Mouse (Mus musculus) liver, adult 2 months (tissue): ENCODE data around the gene Gm1043. TPM values are rescaled to one million over a fixed set of nuclear protein-coding genes. Genes with fewer than 3 reads are reported as not detected.
A peak's percentile ranks its signal among the peaks of the same experiment; 100 is the strongest.

Experiments
- DNase-seq: peaks from one replicate; pipeline ENCODE4 v3.0.0-alpha.2; 2011; ENCODE audit warnings: low read depth, low spot score; ENCODE audit errors: extremely low read depth
- H3K27ac ChIP-seq: fragments of 200-500 bp; replicated peaks from 2 replicates; pipeline ENCODE4 v1.5.1; 2012; ENCODE audit warnings: low read depth, mild to moderate bottlenecking, control low read depth, inconsistent platforms, low read length; ENCODE audit not compliant: insufficient read depth
- H3K27me3 ChIP-seq: fragments of 200-500 bp; 2 replicates; pipeline ENCODE4 v1.6.1; 2012; ENCODE audit warnings: mild to moderate bottlenecking, moderate library complexity, low read length, inconsistent platforms; ENCODE audit not compliant: control insufficient read depth, insufficient read depth
- H3K36me3 ChIP-seq: fragments of 200-500 bp; 2 replicates; pipeline ENCODE4 v1.6.1; 2012; ENCODE audit warnings: low read length, inconsistent platforms; ENCODE audit not compliant: control insufficient read depth, insufficient read depth
- H3K4me1 ChIP-seq: fragments of 200-500 bp; 2 replicates; pipeline ENCODE4 v1.6.1; 2011; ENCODE audit warnings: low read length; ENCODE audit not compliant: control insufficient read depth, insufficient read depth
- H3K4me3 ChIP-seq: fragments of 200-500 bp; 2 replicates; pipeline ENCODE4 v1.5.1; 2011; ENCODE audit warnings: low read depth, mild to moderate bottlenecking, control low read depth, low read length, moderate library complexity; ENCODE audit not compliant: insufficient read depth
- H3K79me2 ChIP-seq: fragments of 200-500 bp; 2 replicates; pipeline ENCODE4 v1.6.1; 2012; ENCODE audit warnings: inconsistent platforms, mild to moderate bottlenecking, low read length, moderate library complexity; ENCODE audit not compliant: control insufficient read depth, insufficient read depth
- H3K9ac ChIP-seq: fragments of 200-500 bp; 2 replicates; pipeline ENCODE4 v1.6.1; 2012; ENCODE audit warnings: low read depth, mild to moderate bottlenecking, control low read depth, inconsistent platforms, low read length
- CTCF ChIP-seq: fragments of 200-500 bp; IDR thresholded peaks from 2 replicates; pipeline ENCODE4 v1.5.1; 2011; ENCODE audit warnings: low read depth, low read length, control low read depth
- POLR2A ChIP-seq: fragments of 200-500 bp; IDR thresholded peaks from 2 replicates; pipeline ENCODE4 v1.6.1; 2011; ENCODE audit warnings: low read length, control low read depth; ENCODE audit not compliant: insufficient read depth; ENCODE audit errors: extremely low read depth
- WGBS: fragments of 180-500 bp; shearing (Covaris S2); methylation state at CpG from one replicate; pipeline ENCODE4 v1.1.7; 2018; 5-methylcytosine and 5-hydroxymethylcytosine counted together
- polyA plus RNA-seq: library from polyadenylated mRNA; depleted of rRNA; stranded (reverse); fragments of >200 nt; gene quantifications from 2 replicates; pipeline ENCODE4 v1.2.3, GENCODE M21; 2012
- total RNA-seq: library from RNA; depleted of rRNA; stranded (reverse); fragments of >200 nt; gene quantifications from 2 replicates; pipeline ENCODE4 v1.2.3, GENCODE M21; 2014

The Gm1043 gene
- total and polyA plus RNA-seq, 2 experiments, result 0.05 TPM; not detected in 1

DNA sequence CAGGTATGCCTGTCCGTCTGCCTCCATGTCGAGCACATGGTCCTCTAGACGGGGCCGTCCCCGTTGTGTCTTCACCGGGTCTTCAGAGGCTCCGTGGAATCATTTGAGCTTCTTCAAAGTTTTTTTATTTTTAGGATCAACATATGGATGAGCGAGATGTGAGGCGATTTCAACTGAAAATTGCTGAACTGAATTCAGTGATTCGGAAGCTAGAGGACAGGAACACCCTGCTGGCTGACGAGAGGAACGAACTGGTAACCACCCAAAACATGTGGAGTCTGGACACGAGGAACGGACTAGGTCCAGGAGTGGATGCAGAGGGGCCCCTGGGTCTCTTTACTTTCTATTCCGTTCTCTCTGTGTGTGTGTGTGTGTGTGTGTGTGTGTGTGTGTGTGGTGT is 16.5 kb downstream of the Gm1043 start:
- TF ChIP-seq POLR2A, result no peak
- TF ChIP-seq CTCF, result no peak
- 78% methylated on average over 15 of the region's 15 CpGs for WGBS
- Histone ChIP-seq H3K27me3 (no peaks in the 10 kb centered on the region), H3K4me1 (no peaks in the 10 kb centered on the region), H3K4me3 (no peak overlapping the region), H3K79me2 (no peaks in the 10 kb centered on the region), H3K9ac (no peak overlapping the region), H3K27ac (no peak overlapping the region), H3K36me3 (no peaks in the 10 kb centered on the region)
- DNase-seq, result no peak

- H3K4me1 ChIP-seq, result no peaks in the 10 kb centered on the region
- 67% methylated on average over 6 of the region's 6 CpGs for WGBS
- H3K36me3 ChIP-seq, result no peaks in the 10 kb centered on the region
- no peak overlapping the region for H3K9ac ChIP-seq
- H3K27me3 ChIP-seq, result no peaks in the 10 kb centered on the region
- no peaks in the 10 kb centered on the region for H3K79me2 ChIP-seq
- DNase-seq, result no peak
- TF ChIP-seq CTCF, result no peak
- no peak for TF ChIP-seq POLR2A
- no peak overlapping the region for H3K4me3 ChIP-seq
- H3K27ac ChIP-seq, result no peak overlapping the region
Observed at GRCm38 (mm10) chr5:37102056-37102455, 16.9 kb downstream of the Gm1043 start.

DNA sequence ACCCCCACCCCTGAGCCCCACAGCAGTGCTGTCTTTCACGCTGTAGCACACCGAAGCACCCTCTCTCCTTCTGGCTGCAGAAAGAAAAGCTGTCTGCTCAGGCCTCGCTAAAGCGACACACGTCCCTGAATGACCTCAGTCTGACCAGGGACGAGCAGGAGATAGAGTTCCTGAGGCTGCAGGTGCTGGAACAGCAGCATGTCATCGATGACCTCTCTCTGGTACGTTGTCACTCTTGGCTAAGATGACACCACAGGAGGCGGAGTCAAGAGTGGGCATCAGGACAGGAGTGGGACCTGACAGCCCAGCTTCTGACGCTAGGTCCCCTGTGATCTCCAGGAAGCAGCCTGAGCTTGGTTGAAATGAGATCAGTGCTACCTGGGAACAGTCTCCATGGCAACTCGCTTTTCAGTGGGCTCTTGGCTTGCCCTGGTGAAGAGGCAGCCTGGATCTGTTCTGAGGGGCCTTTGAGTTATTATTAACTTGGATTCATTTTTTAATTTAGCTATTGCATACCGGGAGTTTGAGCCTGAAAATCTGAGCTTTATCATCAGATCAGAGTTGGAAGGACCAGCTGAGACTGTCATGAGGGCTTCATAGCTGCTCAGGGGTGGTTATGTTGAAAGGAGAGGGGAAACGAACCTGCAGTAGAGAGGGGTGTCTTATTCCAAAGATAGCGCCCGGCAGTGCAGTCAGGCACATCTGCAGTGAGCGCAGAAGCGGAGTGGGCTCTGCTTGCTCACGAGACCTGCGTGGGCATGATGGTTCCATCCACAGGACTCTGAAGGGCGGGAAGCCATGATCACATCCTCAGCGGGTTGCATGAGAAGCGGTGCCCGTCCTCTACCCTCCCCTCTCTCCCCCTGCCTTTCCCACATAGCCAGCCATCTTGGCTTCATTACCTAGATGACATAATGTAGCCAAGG is 20.6 kb downstream of the Gm1043 start:
- WGBS, result 72% methylated on average over 23 of the region's 23 CpGs
- Histone ChIP-seq H3K9ac (no peak overlapping the region), H3K27ac (no peak overlapping the region), H3K4me1 (no peaks in the 10 kb centered on the region), H3K79me2 (no peaks in the 10 kb centered on the region), H3K4me3 (no peak overlapping the region), H3K36me3 (no peaks in the 10 kb centered on the region), H3K27me3 (no peaks in the 10 kb centered on the region)
- no peak for DNase-seq
- TF ChIP-seq POLR2A, result no peak
- no peak for TF ChIP-seq CTCF

GRCm38 (mm10) chr5:37107111-37107510 is 21.9 kb downstream of the Gm1043 start:
- no peaks in the 10 kb centered on the region for H3K79me2 ChIP-seq
- no peaks in the 10 kb centered on the region for H3K27me3 ChIP-seq
- H3K4me3 ChIP-seq, result no peak overlapping the region
- no peaks in the 10 kb centered on the region for H3K36me3 ChIP-seq
- 88% methylated on average over 5 of the region's 5 CpGs for WGBS
- TF ChIP-seq CTCF, result no peak
- TF ChIP-seq POLR2A, result no peak
- no peak overlapping the region for H3K9ac ChIP-seq
- no peak for DNase-seq
- no peaks in the 10 kb centered on the region for H3K4me1 ChIP-seq
- no peak overlapping the region for H3K27ac ChIP-seq

DNA sequence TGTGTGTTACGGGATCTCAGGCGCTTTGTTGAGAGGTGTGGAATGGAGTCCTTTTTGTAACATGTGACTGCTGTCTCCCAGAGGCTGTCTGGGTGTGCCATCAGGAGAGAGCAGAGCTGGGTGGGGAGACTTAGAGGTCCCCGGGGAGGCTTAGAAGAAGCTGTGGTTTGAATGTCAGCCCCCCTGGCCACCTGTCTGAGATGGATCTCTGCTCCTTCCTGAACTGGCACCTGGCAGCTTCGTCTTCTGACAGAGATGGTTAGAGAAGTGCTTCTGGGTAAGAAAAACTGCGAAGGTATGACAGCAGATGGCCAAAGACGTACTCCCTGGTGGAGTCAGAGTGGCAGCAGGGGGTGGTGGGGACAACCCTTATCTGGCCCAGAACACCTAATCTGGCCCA is 22.4 kb downstream of the Gm1043 start:
- no peak overlapping the region for H3K9ac ChIP-seq
- TF ChIP-seq CTCF (no peak), POLR2A (no peak)
- no peaks in the 10 kb centered on the region for H3K79me2 ChIP-seq
- no peak overlapping the region for H3K4me3 ChIP-seq
- H3K36me3 ChIP-seq, result no peaks in the 10 kb centered on the region
- H3K27ac ChIP-seq, result no peak overlapping the region
- no peaks in the 10 kb centered on the region for H3K27me3 ChIP-seq
- no peaks in the 10 kb centered on the region for H3K4me1 ChIP-seq
- DNase-seq, result no peak
- WGBS, result 78% methylated on average over 6 of the region's 6 CpGs

DNA sequence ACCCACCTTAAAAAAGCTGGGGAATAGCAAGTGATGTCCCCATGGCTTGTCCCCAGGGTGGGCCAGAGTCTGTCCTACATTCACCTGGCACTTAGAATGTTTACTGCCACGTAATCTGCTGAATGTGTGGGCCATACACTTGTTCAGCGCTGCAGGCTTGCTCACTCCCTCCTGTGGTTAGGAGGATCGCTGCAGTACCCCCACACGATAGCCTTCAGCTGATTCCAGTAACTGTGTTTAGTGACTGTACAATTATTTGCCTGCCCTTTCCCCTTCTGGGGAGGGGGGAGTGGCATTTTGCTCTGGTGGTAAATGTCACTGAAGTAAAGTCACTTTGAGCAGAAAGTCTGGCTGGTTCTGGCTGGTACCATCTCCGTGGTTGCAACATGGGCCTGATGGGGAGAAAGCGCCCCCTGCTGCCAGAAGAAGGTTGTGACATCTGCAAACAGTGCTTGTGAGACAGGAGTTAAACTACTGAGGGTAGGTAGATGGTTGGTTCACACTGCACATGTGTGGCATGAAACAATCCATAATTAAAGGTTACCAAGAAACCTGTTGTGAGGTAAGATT is 24.2 kb downstream of the Gm1043 start:
- DNase-seq, result peak; percentile 8
- H3K79me2 ChIP-seq, result no peaks in the 10 kb centered on the region

More for the DNA sequence above, 24.2 kb downstream of the Gm1043 start:
- Histone ChIP-seq H3K9ac (no peak overlapping the region), H3K4me1 (no peaks in the 10 kb centered on the region), H3K27ac (no peak overlapping the region), H3K27me3 (no peaks in the 10 kb centered on the region), H3K36me3 (no peaks in the 10 kb centered on the region), H3K4me3 (no peak overlapping the region)
- TF ChIP-seq POLR2A (no peak), CTCF (peak; percentile 56)
- WGBS, result 26% methylated on average over 6 of the region's 6 CpGs
